Mouse (Mus musculus): Measurements from ENCODE around the gene Aacs. TPM values are rescaled to one million over a fixed set of nuclear protein-coding genes. Genes with fewer than 3 reads are reported as not detected.
A peak's percentile ranks its signal among the peaks of the same experiment; 100 is the strongest.

The Aacs gene
- polyA plus RNA-seq, 1 experiment from 2014 or later: 103 TPM

- peak; percentile 72 for ATAC-seq (ENCODE audit: low FRiP score)
- Histone ChIP-seq H3K36me3 (peaks cover 26% of the 10 kb centered on the region), H3K4me3 (replicated peaks) (no peak overlapping the region), H3K27me3 (replicated peaks) (no peaks in the 10 kb centered on the region), H3K4me1 (peaks cover 5% of the 10 kb centered on the region; the same call in 1 of the 2 replicates), H3K4me2 (no peak overlapping the region), H3K9ac (replicated peaks) (no peak overlapping the region), H3K27ac (replicated peaks) (no peak overlapping the region), H3K9me3 (replicated peaks) (no peaks in the 10 kb centered on the region)
- WGBS: 66% methylated on average over 12 of the region's 12 CpGs
Observed at GRCm38 (mm10) chr5:125497821-125498600, 22.4 kb downstream of the Aacs start.

- no peak overlapping the region for H3K4me3 ChIP-seq (replicated peaks)
- no peak overlapping the region for H3K27ac ChIP-seq (replicated peaks)
- no peak for ATAC-seq (ENCODE audit: low FRiP score)
- peaks cover 10% of the 10 kb centered on the region; the same call in 1 of the 2 replicates for H3K4me1 ChIP-seq
- no peaks in the 10 kb centered on the region for H3K27me3 ChIP-seq (replicated peaks)
- no peak overlapping the region for H3K9ac ChIP-seq (replicated peaks)
- H3K36me3 ChIP-seq: peaks cover 16% of the 10 kb centered on the region
- H3K4me2 ChIP-seq: no peak overlapping the region
- H3K9me3 ChIP-seq (replicated peaks): no peaks in the 10 kb centered on the region
- 94% methylated on average over 6 of the region's 6 CpGs for WGBS
Observed at GRCm38 (mm10) chr5:125501505-125501904, 25.9 kb downstream of the Aacs start.

- H3K4me1 ChIP-seq: peaks cover 10% of the 10 kb centered on the region; the same call in 1 of the 2 replicates
- WGBS: 30% methylated on average over 3 of the region's 3 CpGs
Observed at GRCm38 (mm10) chr5:125502186-125502585, 26.6 kb downstream of the Aacs start.

GRCm38 (mm10) chr5:125503628-125504027 lies 28.0 kb downstream of the Aacs start:
- Histone ChIP-seq H3K9me3 (replicated peaks) (no peaks in the 10 kb centered on the region), H3K4me2 (no peak overlapping the region), H3K9ac (replicated peaks) (no peak overlapping the region), H3K27ac (replicated peaks) (no peak overlapping the region), H3K4me1 (peaks cover 10% of the 10 kb centered on the region; the same call in 1 of the 2 replicates), H3K36me3 (peaks cover 21% of the 10 kb centered on the region), H3K27me3 (replicated peaks) (no peaks in the 10 kb centered on the region), H3K4me3 (replicated peaks) (no peak overlapping the region)
- 83% methylated on average over 6 of the region's 6 CpGs for WGBS
- no peak for ATAC-seq (ENCODE audit: low FRiP score)

More at GRCm38 (mm10) chr5:125502186-125502585, 26.6 kb downstream of the Aacs start:
- Histone ChIP-seq H3K9ac (replicated peaks) (no peak overlapping the region), H3K4me2 (no peak overlapping the region), H3K27me3 (replicated peaks) (no peaks in the 10 kb centered on the region), H3K27ac (replicated peaks) (no peak overlapping the region), H3K9me3 (replicated peaks) (no peaks in the 10 kb centered on the region), H3K36me3 (peaks cover 16% of the 10 kb centered on the region), H3K4me3 (replicated peaks) (no peak overlapping the region)
- no peak for ATAC-seq (ENCODE audit: low FRiP score)

- Histone ChIP-seq H3K9me3 (replicated peaks) (no peaks in the 10 kb centered on the region), H3K36me3 (peaks cover 32% of the 10 kb centered on the region), H3K27ac (replicated peaks) (no peak overlapping the region), H3K9ac (replicated peaks) (no peak overlapping the region), H3K4me2 (no peak overlapping the region), H3K27me3 (replicated peaks) (no peaks in the 10 kb centered on the region), H3K4me3 (replicated peaks) (no peak overlapping the region), H3K4me1 (peaks cover 10% of the 10 kb centered on the region; the same call in 1 of the 2 replicates)
- WGBS: 61% methylated on average over 11 of the region's 11 CpGs
- ATAC-seq (ENCODE audit: low FRiP score): no peak
Observed at GRCm38 (mm10) chr5:125504692-125505091, 29.1 kb downstream of the Aacs start.

- no peak overlapping the region for H3K9ac ChIP-seq (replicated peaks)
- H3K27me3 ChIP-seq (replicated peaks): no peaks in the 10 kb centered on the region
- no peak overlapping the region for H3K27ac ChIP-seq (replicated peaks)
- WGBS: 53% methylated on average over 15 of the region's 15 CpGs
- H3K9me3 ChIP-seq (replicated peaks): no peaks in the 10 kb centered on the region
- peaks cover 10% of the 10 kb centered on the region; the same call in 1 of the 2 replicates for H3K4me1 ChIP-seq
- H3K36me3 ChIP-seq: peaks cover 33% of the 10 kb centered on the region
- ATAC-seq (ENCODE audit: low FRiP score): no peak
- H3K4me2 ChIP-seq: no peak overlapping the region
- no peak overlapping the region for H3K4me3 ChIP-seq (replicated peaks)
Observed at GRCm38 (mm10) chr5:125505968-125506367, 30.4 kb downstream of the Aacs start.

GRCm38 (mm10) chr5:125507582-125507981 lies 32.0 kb downstream of the Aacs start:
- H3K9ac ChIP-seq (replicated peaks): no peak overlapping the region
- H3K27me3 ChIP-seq (replicated peaks): no peaks in the 10 kb centered on the region
- H3K4me1 ChIP-seq: 0 out of 2 replicates have a peak, but pooled peaks cover 6% of the 10 kb centered on the region
- H3K4me3 ChIP-seq (replicated peaks): no peak overlapping the region
- H3K4me2 ChIP-seq: no peak overlapping the region
- ATAC-seq (ENCODE audit: low FRiP score): no peak
- H3K36me3 ChIP-seq: peaks cover 49% of the 10 kb centered on the region
- no peaks in the 10 kb centered on the region for H3K9me3 ChIP-seq (replicated peaks)
- 93% methylated on average over 9 of the region's 9 CpGs for WGBS
- H3K27ac ChIP-seq (replicated peaks): no peak overlapping the region

GRCm38 (mm10) chr5:125508006-125508405 lies 32.4 kb downstream of the Aacs start:
- 0 out of 2 replicates have a peak, but pooled peaks cover 5% of the 10 kb centered on the region for H3K4me1 ChIP-seq
- peaks cover 49% of the 10 kb centered on the region for H3K36me3 ChIP-seq
- no peak for ATAC-seq (ENCODE audit: low FRiP score)
- no peaks in the 10 kb centered on the region for H3K9me3 ChIP-seq (replicated peaks)
- no peak overlapping the region for H3K9ac ChIP-seq (replicated peaks)
- H3K27ac ChIP-seq (replicated peaks): no peak overlapping the region
- WGBS: 91% methylated on average over 10 of the region's 10 CpGs
- no peak overlapping the region for H3K4me3 ChIP-seq (replicated peaks)
- H3K4me2 ChIP-seq: no peak overlapping the region
- H3K27me3 ChIP-seq (replicated peaks): no peaks in the 10 kb centered on the region

GRCm38 (mm10) chr5:125509541-125509940 lies 33.9 kb downstream of the Aacs start:
- H3K4me1 ChIP-seq: 0 out of 2 replicates have a peak, but pooled peaks cover 5% of the 10 kb centered on the region
- no peak overlapping the region for H3K4me3 ChIP-seq (replicated peaks)
- ATAC-seq (ENCODE audit: low FRiP score): no peak
- H3K36me3 ChIP-seq: peaks cover 56% of the 10 kb centered on the region
- H3K4me2 ChIP-seq: no peak overlapping the region
- WGBS: 47% methylated on average over 5 of the region's 5 CpGs
- no peak overlapping the region for H3K9ac ChIP-seq (replicated peaks)
- H3K9me3 ChIP-seq (replicated peaks): no peaks in the 10 kb centered on the region
- no peak overlapping the region for H3K27ac ChIP-seq (replicated peaks)
- no peaks in the 10 kb centered on the region for H3K27me3 ChIP-seq (replicated peaks)

GRCm38 (mm10) chr5:125515006-125515405 lies 39.4 kb downstream of the Aacs start:
- no peak overlapping the region for H3K4me3 ChIP-seq (replicated peaks)
- no peak overlapping the region for H3K27ac ChIP-seq (replicated peaks)
- peaks cover 70% of the 10 kb centered on the region for H3K36me3 ChIP-seq
- H3K4me1 ChIP-seq: no peaks in the 10 kb centered on the region
- no peak overlapping the region for H3K9ac ChIP-seq (replicated peaks)
- no peaks in the 10 kb centered on the region for H3K27me3 ChIP-seq (replicated peaks)
- no peaks in the 10 kb centered on the region for H3K9me3 ChIP-seq (replicated peaks)
- no peak overlapping the region for H3K4me2 ChIP-seq
- no peak for ATAC-seq (ENCODE audit: low FRiP score)
- WGBS: 82% methylated on average over 12 of the region's 12 CpGs

- no peak overlapping the region for H3K4me3 ChIP-seq (replicated peaks)
- ATAC-seq (ENCODE audit: low FRiP score): no peak
- no peaks in the 10 kb centered on the region for H3K9me3 ChIP-seq (replicated peaks)
- no peak overlapping the region for H3K4me2 ChIP-seq
- H3K36me3 ChIP-seq: peaks cover 43% of the 10 kb centered on the region
- WGBS: 69% methylated on average over 5 of the region's 5 CpGs
- no peak overlapping the region for H3K27ac ChIP-seq (replicated peaks)
- H3K9ac ChIP-seq (replicated peaks): no peak overlapping the region
- H3K27me3 ChIP-seq (replicated peaks): no peaks in the 10 kb centered on the region
- no peaks in the 10 kb centered on the region for H3K4me1 ChIP-seq
Observed at GRCm38 (mm10) chr5:125518640-125519039, 43.0 kb downstream of the Aacs start.

- Histone ChIP-seq H3K27ac (replicated peaks) (no peak overlapping the region), H3K4me3 (replicated peaks) (no peak overlapping the region), H3K4me1 (no peaks in the 10 kb centered on the region), H3K36me3 (peaks cover 19% of the 10 kb centered on the region), H3K4me2 (no peak overlapping the region), H3K9ac (replicated peaks) (no peak overlapping the region), H3K9me3 (replicated peaks) (no peaks in the 10 kb centered on the region), H3K27me3 (replicated peaks) (no peaks in the 10 kb centered on the region)
- ATAC-seq (ENCODE audit: low FRiP score): no peak
- 15% methylated on average over 15 of the region's 15 CpGs for WGBS
Observed at GRCm38 (mm10) chr5:125520930-125521590, 45.4 kb downstream of the Aacs start.
